Mouse (Mus musculus): ENCODE results near the gene Safb2.
"Not testable (repeated sequence)": the region's sequence is repeated elsewhere in the genome, so short reads cannot be mapped to it uniquely, and the experiment has no call there.

Safb2 gene

DNA sequence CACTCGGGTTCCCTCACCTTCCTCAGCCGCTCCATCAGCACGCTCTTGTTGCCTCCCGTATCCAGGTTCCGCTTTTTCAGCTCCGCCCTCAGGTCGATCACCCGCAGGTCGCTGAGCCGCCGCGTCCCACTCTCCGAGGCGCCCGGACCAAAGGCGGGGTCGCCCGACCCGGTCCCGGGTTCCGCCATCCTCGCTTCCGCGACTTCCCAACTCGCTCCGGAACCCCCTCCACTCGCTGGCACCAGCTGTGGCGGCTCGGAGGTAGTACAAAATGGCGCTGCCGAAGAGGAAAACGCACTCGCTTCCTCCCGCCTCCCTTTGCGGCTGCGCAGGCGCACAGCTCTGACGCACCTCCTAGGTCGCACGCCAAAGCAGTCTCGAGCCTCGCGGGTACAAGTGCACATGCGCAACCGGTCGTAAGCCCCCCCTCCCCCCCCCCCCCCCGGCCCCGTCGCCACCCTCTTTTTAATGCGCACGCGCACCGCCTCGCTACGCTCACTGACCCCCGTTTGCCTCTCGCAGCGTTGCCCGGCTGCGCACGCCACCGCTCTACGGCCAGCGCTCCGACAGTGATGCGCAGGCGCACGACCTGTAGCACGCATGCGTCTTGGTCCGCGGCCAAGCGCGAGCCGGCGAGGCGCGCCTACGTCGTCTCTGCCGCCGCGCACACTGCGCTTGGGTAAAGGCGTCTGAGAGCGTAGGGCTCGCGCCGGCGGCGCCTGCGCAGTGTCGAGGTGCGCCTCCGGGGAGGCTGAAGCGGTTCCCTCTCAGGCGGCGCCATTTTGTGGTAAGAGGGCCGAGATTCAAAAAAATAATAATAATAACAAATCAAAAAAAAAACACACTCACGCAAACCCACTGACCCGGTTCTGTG, at the start of gene Safb2, which contains the start of gene Safb:
TSS of gene Safb2 (minus strand) at position 329 of the 874 bp plus-strand sequence.
TSS of gene Safb (plus strand) at position 569 of the 874 bp plus-strand sequence.
- DNase-seq: peak; percentile 100

GRCm38 (mm10) chr17:56634023-56634422, 49.6 kb upstream of the Safb2 start:
- DNase-seq: no peak

GRCm38 (mm10) chr17:56631807-56632206, 47.4 kb upstream of the Safb2 start:
- DNase-seq: no peak

DNA sequence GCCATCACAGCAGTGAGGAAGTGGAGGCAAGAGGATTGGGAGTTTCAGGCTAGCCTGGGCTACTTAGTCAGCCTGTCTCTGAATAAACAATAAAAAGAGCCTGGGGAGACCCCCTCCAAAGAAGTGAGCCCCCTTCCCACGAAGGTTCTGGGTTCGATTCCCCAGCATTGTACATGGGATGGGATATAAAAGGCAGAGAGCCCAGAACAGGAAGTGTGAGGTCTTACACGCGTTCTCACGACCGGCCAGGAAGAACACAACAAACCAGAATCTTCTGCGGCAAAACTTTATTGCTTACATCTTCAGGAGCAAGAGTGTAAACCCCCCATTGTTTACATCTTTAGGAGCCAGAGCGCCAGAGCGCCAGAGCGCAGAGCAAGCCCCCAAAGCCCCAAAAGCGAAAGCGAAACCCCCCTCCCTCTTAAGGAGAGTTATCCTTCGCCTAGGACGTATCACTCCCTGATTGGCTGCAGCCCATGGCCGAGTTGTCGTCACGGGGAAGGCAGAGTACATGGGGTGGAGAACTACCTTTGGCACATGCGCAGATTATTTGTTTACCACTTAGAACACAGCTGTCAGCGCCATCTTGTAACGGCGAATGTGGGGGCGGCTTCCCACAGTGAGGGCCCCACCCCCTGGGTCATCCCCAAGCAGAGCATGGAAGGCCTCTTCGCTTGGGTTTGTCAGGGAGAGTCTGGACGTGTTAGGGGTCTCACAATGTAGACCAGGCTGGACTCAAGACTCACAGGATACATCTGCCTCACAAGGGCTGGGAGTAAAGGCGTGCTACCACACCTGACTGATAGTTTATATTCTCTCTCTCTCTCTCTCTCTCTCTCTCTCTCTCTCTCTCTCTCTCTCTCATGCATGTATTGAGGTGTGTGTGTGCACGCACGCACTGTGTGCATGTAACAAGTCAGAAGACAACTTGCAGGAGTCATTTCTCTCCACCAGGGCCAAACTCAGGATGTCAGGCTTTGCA, 45.7 kb upstream of the Safb2 start:
- DNase-seq: peak; percentile 24

GRCm38 (mm10) chr17:56627530-56628277, 43.3 kb upstream of the Safb2 start, which contains the start of gene Catsperd:
Catsperd (plus strand) TSS chr17:56628143.
- peak; percentile 73 for DNase-seq

DNA sequence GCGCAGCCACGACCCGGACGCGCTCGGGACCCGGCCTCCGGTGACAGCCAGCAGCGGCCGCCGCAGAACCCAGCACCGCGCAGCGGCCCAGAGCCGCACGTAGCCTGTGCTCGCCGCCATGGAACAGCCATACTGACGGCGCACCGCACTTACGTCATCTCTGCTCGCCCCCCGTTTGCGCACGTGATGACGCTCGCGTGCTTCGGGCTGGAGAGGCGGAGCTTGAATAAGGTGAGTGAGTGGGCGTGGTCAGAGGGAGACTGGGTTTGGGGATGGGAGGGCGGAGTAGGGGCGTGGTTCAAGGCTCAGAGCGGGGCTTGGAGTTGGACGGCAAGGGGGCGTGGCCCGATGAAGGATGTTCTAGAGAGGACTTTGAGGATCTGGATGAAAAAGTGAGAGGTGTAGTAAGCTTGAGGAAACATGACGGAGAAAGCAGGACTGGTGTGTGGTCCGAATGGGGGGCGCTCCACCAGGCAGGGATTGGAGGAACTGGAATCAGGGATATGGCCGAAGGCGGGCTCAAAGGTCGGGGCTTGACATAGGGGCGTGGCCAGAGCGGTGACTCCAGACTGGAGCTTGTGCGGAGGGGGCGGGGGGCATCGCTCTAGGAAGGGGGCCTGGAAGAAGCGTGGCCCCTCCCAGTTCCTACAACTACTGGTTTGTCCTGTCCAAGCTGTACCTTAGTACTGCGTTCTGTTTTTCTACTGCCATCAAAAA, 42.5 kb upstream of the Safb2 start, which contains the start of gene Lonp1:
TSS of gene Lonp1 (minus strand) at position 134 of the 717 bp plus-strand sequence.
- DNase-seq: peak; percentile 98

GRCm38 (mm10) chr17:56626260-56626659, 41.9 kb upstream of the Safb2 start:
- no peak for DNase-seq

GRCm38 (mm10) chr17:56625495-56625894, 41.1 kb upstream of the Safb2 start:
- DNase-seq: peak; percentile 22

GRCm38 (mm10) chr17:56617628-56618027, 33.2 kb upstream of the Safb2 start:
- DNase-seq: no peak

- no peak for DNase-seq
These were observed 32.3 kb upstream of the Safb2 start for GRCm38 (mm10) chr17:56616725-56617124.

GRCm38 (mm10) chr17:56615792-56616191, 31.4 kb upstream of the Safb2 start:
- DNase-seq: peak; percentile 41

DNA sequence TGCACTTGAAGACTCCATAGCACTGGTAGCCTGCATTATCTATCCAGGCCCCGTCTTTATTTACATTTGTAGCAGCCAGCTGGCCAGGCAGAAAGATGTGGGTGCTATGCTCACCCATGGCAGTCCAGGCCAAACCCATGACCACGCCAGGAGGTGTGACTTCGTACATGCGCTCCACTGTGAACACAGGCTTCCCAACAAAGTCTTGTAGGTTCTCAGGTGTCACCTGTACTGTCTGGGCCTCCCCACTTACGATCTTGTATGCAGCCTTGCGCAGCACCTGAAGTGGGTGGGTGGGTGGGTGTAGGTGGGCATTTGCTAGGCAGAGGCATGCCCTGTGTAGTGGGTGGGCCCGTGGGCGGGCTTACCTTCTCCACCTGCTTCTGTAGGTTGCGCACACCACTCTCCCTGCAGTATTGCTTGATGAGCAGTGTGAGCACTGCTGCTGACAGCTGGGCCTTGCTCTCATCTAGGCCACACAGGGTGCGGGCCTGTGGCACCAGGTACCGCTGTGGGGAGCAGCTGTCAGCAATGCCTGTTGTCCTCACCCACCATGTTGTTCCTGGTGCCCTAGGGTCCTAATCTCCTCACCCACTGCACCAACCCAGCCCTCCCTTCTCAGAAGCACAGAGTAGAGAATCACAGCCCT, 30.9 kb upstream of the Safb2 start:
- DNase-seq: peak; percentile 36

- peak; percentile 68 for DNase-seq
These were observed 30.2 kb upstream of the Safb2 start for GRCm38 (mm10) chr17:56614391-56615135.

DNA sequence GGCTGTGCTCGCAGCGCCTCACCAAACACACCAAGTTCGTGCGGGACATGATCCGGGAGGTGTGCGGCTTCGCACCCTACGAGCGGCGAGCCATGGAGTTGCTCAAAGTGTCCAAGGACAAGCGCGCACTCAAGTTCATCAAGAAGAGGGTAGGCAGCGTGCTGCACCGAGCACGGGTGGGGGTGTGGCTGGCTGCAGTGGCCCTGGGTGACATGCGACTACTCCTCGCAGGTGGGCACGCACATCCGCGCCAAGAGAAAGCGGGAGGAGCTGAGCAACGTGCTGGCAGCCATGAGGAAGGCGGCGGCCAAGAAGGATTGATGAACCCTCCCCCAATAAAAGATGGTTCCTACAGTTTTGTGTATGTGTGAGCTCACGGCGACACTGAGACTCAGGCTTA, 29.5 kb upstream of the Safb2 start:
- peak; percentile 66 for DNase-seq

DNA sequence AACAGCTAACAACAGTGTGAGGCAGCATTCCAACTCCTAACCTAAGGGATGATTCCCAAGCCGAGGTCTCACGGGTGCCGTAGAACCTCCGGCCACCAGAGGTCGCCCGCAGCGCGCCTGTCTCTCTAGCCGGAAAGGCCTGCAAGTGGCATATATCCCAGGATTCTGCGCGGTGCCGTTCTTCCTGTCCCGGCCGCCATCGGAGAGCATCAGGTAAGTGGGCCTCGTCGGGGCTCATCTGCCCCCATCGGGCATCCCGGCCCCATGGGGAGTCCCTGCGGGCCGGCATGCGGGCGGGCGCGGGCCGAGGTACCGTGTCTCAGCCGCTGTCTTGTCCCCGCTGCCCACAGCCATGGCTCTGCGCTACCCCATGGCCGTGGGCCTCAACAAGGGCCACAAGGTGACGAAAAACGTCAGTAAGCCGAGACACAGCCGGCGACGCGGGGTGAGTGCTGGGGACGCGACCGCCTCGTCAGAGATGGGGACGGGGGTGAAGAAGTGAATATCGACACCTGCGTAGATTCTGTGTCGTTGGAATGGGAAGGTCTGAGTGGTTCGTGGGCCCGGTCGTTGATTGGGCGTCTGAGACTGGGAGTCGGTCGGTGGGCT, 29.0 kb upstream of the Safb2 start, which contains the start of gene Rpl36:
TSS of gene Rpl36 (plus strand) at position 181 of the 609 bp plus-strand sequence.
- peak; percentile 95 for DNase-seq

DNA sequence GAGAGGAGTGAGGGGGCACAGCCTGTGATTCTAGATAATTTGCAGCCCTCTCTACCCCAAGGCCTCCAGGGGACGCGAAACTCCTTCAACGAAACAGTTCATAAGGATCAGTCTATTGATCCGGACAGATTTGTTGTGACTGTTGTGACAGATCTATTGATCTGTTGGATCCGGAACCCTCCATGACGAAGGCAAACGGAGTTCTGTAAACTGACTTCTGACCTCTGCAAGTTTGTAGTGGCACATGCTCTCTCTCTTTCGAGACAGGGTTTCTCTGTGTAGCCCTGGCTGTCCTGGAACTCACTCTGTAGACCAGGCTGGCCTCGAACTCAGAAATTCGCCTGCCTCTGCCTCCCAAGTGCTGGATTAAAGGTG, 28.2 kb upstream of the Safb2 start:
- not testable (repeated sequence) for DNase-seq

- peak; percentile 74 for DNase-seq
These were observed 27.6 kb upstream of the Safb2 start for GRCm38 (mm10) chr17:56611861-56612564.

DNA sequence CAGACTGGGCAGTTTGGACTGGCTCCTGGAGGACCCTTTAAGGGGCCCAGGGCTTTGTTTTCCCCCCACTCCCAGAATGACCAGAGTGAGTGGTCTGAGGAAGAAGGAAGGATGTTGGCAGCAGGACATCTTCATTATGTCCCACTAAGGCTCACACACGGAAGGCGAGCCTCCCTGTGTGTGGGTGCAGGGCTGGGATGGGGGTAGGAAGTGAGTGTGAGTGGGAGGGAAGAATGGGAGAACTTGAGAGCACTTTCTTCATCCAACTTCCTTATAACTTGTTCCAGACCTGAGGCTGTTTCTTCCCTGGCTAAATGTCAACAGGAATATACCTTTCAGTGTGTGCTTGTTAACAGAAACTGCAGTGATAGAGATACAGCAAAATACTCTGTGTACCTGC, 26.9 kb upstream of the Safb2 start:
- DNase-seq: peak; percentile 56
